Mouse (Mus musculus) brain, embryonic 18.5 days (tissue): ENCODE results near the gene Ethe1.
"Not testable (repeated sequence)": the region's sequence is repeated elsewhere in the genome, so short reads cannot be mapped to it uniquely, and the experiment has no call there.

Experiments used
- DNase-seq: peaks from one replicate; pipeline ENCODE4 v3.0.0-alpha.2; 2012; ENCODE audit warnings: low read depth, low spot score

The Ethe1 gene

GRCm38 (mm10) chr7:24611709-24612108 is 24.4 kb downstream of the Ethe1 start:
- DNase-seq: no peak

GRCm38 (mm10) chr7:24612308-24612910 is 25.1 kb downstream of the Ethe1 start:
- DNase-seq: no peak

- DNase-seq: no peak
Observed at GRCm38 (mm10) chr7:24614816-24615215, 27.5 kb downstream of the Ethe1 start.

GRCm38 (mm10) chr7:24617763-24618162 is 30.4 kb downstream of the Ethe1 start:
- DNase-seq: no peak

GRCm38 (mm10) chr7:24618374-24618773 is 31.0 kb downstream of the Ethe1 start:
- DNase-seq: not testable (repeated sequence)

- DNase-seq: no peak
Observed at GRCm38 (mm10) chr7:24619671-24620397, 32.5 kb downstream of the Ethe1 start.

- no peak for DNase-seq
Observed at GRCm38 (mm10) chr7:24621193-24621592, 33.9 kb downstream of the Ethe1 start.

GRCm38 (mm10) chr7:24622967-24623366 is 35.6 kb downstream of the Ethe1 start:
- DNase-seq: no peak

GRCm38 (mm10) chr7:24628685-24629610 is 41.6 kb downstream of the Ethe1 start:
- DNase-seq: no peak

GRCm38 (mm10) chr7:24629672-24630071 is 42.3 kb downstream of the Ethe1 start:
- DNase-seq: no peak

- no peak for DNase-seq
Observed at GRCm38 (mm10) chr7:24630116-24630880, 43.0 kb downstream of the Ethe1 start.

GRCm38 (mm10) chr7:24636264-24636663 is 48.9 kb downstream of the Ethe1 start, which contains the start of gene Lypd3:
Gene Lypd3, plus strand, starts transcription at chr7:24636550.
- DNase-seq: no peak

- DNase-seq: no peak
Observed at GRCm38 (mm10) chr7:24637046-24637445, 49.7 kb downstream of the Ethe1 start.

GRCm38 (mm10) chr7:24638026-24638856 is 50.9 kb downstream of the Ethe1 start:
- no peak for DNase-seq

- no peak for DNase-seq
Observed at GRCm38 (mm10) chr7:24640450-24640849, 53.1 kb downstream of the Ethe1 start.

GRCm38 (mm10) chr7:24642491-24642890 is 55.1 kb downstream of the Ethe1 start:
- no peak for DNase-seq

- DNase-seq: no peak
Observed at GRCm38 (mm10) chr7:24644492-24644891, 57.1 kb downstream of the Ethe1 start.

- no peak for DNase-seq
Observed at GRCm38 (mm10) chr7:24644996-24645395, 57.7 kb downstream of the Ethe1 start.

- DNase-seq: no peak
Observed at GRCm38 (mm10) chr7:24646486-24646885, 59.1 kb downstream of the Ethe1 start.

- no peak for DNase-seq
Observed at GRCm38 (mm10) chr7:24653681-24654080, 66.3 kb downstream of the Ethe1 start.
